Comparison of ENCODE assay signal across 8 mouse cellular contexts in genomic region chr2:6129555-6130355, GRCm38 (mm10). TPM values are rescaled to one million over a fixed set of nuclear protein-coding genes. Genes with fewer than 3 reads are reported as not detected.
DNase-seq lines count a peak whose midpoint lies in the region; ATAC-seq and TF ChIP-seq lines count a peak whose summit lies in the region.

Gene Proser2 (minus strand): TSS chr2:6130211.

- no peak for TF ChIP-seq CTCF in stomach, postnatal 0 days (IDR thresholded peaks at IDR 0.05; ENCODE audit: low read depth)

- no peak within 1 kb of the TSS for H3K27ac ChIP-seq in forebrain, embryonic 11.5 days (ENCODE audit: low read depth, low read length)
- H3K27ac ChIP-seq in heart, embryonic 16.5 days (ENCODE audit: low read length), result peak within 1 kb of the TSS; percentile 71
- H3K27ac ChIP-seq in liver, embryonic 12.5 days, result no peak within 1 kb of the TSS
- H3K27ac ChIP-seq in stomach, postnatal 0 days (replicated peaks), result peak within 1 kb of the TSS; percentile 82

- H3K9ac ChIP-seq in forebrain, embryonic 11.5 days (ENCODE audit: low read length), result peak within 1 kb of the TSS; percentile 66
- peak within 1 kb of the TSS; percentile 81 for H3K9ac ChIP-seq in heart, embryonic 16.5 days (ENCODE audit: low read length)
- peak within 1 kb of the TSS; percentile 62 for H3K9ac ChIP-seq in liver, embryonic 12.5 days
- H3K9ac ChIP-seq in stomach, postnatal 0 days (ENCODE audit: low read length), result peak within 1 kb of the TSS; percentile 85

- peak; percentile 90 for ATAC-seq in forebrain, embryonic 11.5 days (replicated peaks; ENCODE audit: low FRiP score)
- peak; percentile 95 for ATAC-seq in heart, embryonic 16.5 days (replicated peaks; ENCODE audit: extremely low read depth, insufficient read depth, low FRiP score)
- peak; percentile 84 for ATAC-seq in liver, embryonic 12.5 days
- peak; percentile 96 for ATAC-seq in stomach, postnatal 0 days (ENCODE audit: low FRiP score, low TSS enrichment)

- H3K36me3 ChIP-seq in forebrain, embryonic 11.5 days (ENCODE audit: control insufficient read depth, insufficient read depth, low read length), result no peaks in the 10 kb centered on the region
- no peaks in the 10 kb centered on the region for H3K36me3 ChIP-seq in heart, embryonic 16.5 days (ENCODE audit: control insufficient read depth, insufficient read depth)
- no peaks in the 10 kb centered on the region for H3K36me3 ChIP-seq in liver, embryonic 12.5 days
- H3K36me3 ChIP-seq in stomach, postnatal 0 days (ENCODE audit: control insufficient read depth, insufficient read depth, low read length), result no peaks in the 10 kb centered on the region

- no peaks in the 10 kb centered on the region; the same call in 1 of the 2 replicates for H3K4me1 ChIP-seq in forebrain, embryonic 11.5 days (replicated peaks; ENCODE audit: control insufficient read depth, insufficient read depth, low read length)
- peaks cover 3% of the 10 kb centered on the region for H3K4me1 ChIP-seq in heart, embryonic 16.5 days (ENCODE audit: control insufficient read depth, insufficient read depth, low read length)
- peaks cover 23% of the 10 kb centered on the region for H3K4me1 ChIP-seq in liver, embryonic 12.5 days
- no peaks in the 10 kb centered on the region for H3K4me1 ChIP-seq in stomach, postnatal 0 days (replicated peaks; ENCODE audit: control insufficient read depth, insufficient read depth)

- under 1% methylated on average over 78 of the region's 83 CpGs for WGBS in forebrain, embryonic 11.5 days
- under 1% methylated on average over 83 of the region's 83 CpGs for WGBS in heart, embryonic 16.5 days
- under 1% methylated on average over 83 of the region's 83 CpGs for WGBS in liver, embryonic 12.5 days (ENCODE audit: insufficient replicate concordance)
- WGBS in stomach, postnatal 0 days, result under 1% methylated on average over 83 of the region's 83 CpGs

- peak within 1 kb of the TSS; percentile 70 for H3K4me3 ChIP-seq in forebrain, embryonic 11.5 days (ENCODE audit: low read depth, low read length)
- peak within 1 kb of the TSS; percentile 85 for H3K4me3 ChIP-seq in heart, embryonic 16.5 days (ENCODE audit: low read length)
- H3K4me3 ChIP-seq in liver, embryonic 12.5 days, result peak within 1 kb of the TSS; percentile 63
- peak within 1 kb of the TSS; percentile 76 for H3K4me3 ChIP-seq in stomach, postnatal 0 days (ENCODE audit: low read depth, low read length)

- H3K9me3 ChIP-seq in forebrain, embryonic 11.5 days (ENCODE audit: control insufficient read depth, low read length), result no peaks in the 10 kb centered on the region
- H3K9me3 ChIP-seq in heart, embryonic 16.5 days (replicated peaks; ENCODE audit: control insufficient read depth, low read length), result no peaks in the 10 kb centered on the region
- no peaks in the 10 kb centered on the region for H3K9me3 ChIP-seq in liver, embryonic 12.5 days (replicated peaks)
- no peaks in the 10 kb centered on the region for H3K9me3 ChIP-seq in stomach, postnatal 0 days (ENCODE audit: control insufficient read depth, low read length)

- H3K27me3 ChIP-seq in forebrain, embryonic 11.5 days (ENCODE audit: control insufficient read depth, insufficient read depth, low read length), result peaks cover 19% of the 10 kb centered on the region
- no peaks in the 10 kb centered on the region for H3K27me3 ChIP-seq in heart, embryonic 16.5 days (ENCODE audit: control insufficient read depth, insufficient read depth, low read length)
- peaks cover 69% of the 10 kb centered on the region for H3K27me3 ChIP-seq in liver, embryonic 12.5 days (replicated peaks)
- H3K27me3 ChIP-seq in stomach, postnatal 0 days (ENCODE audit: control insufficient read depth, insufficient read depth, low read length), result no peaks in the 10 kb centered on the region

- peak within 1 kb of the TSS; percentile 93 for H3K4me2 ChIP-seq in forebrain, embryonic 11.5 days (ENCODE audit: low read depth, low read length, severe bottlenecking)
- H3K4me2 ChIP-seq in heart, embryonic 16.5 days (ENCODE audit: low read depth, low read length), result peak within 1 kb of the TSS; percentile 79
- H3K4me2 ChIP-seq in liver, embryonic 12.5 days, result peak within 1 kb of the TSS; percentile 82
- H3K4me2 ChIP-seq in stomach, postnatal 0 days (replicated peaks; ENCODE audit: low read depth), result peak within 1 kb of the TSS; percentile 75

- no peak for TF ChIP-seq EP300 in stomach, postnatal 0 days (optimal IDR thresholded peaks at IDR 0.05)

- DNase-seq in B cell, adult 2 months, result peak; percentile 3 to 9
- DNase-seq in c-Kit-positive CD71-negative TER-119-negative erythroid progenitor cells, embryonic 14.5 days (ENCODE audit: low read depth), result peak; percentile 47
- DNase-seq in forebrain, embryonic 11.5 days (ENCODE audit: low spot score), result peak; percentile 88
- peak; percentile 90 for DNase-seq in kidney, postnatal 10 days
- DNase-seq in neural tube, embryonic 10.5 days (ENCODE audit: extremely low spot score, low spot score), result peak; percentile 83
- peak; percentile 92 for DNase-seq in stomach, postnatal 0 days (ENCODE audit: low spot score)

RNA-seq across cellular contexts. Expression of gene Proser2, which starts in this region (rescaled TPM):
- polyA plus RNA-seq in forebrain, embryonic 11.5 days (2014; fragmentation: Nextera tagmentation; extraction: Ambion mirVana), result 2.8 and 3.8 TPM in 2 replicates
- 18.1 and 18.3 TPM in 2 replicates for polyA plus RNA-seq in heart, embryonic 16.5 days (2015; fragmentation: Nextera tagmentation; extraction: Ambion mirVana)
- polyA plus RNA-seq in liver, embryonic 12.5 days (2016; fragmentation: Nextera tagmentation; extraction: Ambion mirVana), result 7.0 and 8.1 TPM in 2 replicates
- 49.0 and 55.2 TPM in 2 replicates for polyA plus RNA-seq in stomach, postnatal 0 days (2015; fragmentation: Nextera tagmentation; extraction: Ambion mirVana)

Comparison
In these comparisons a context has a peak if more than half of its experiments do, and no peak if none do; other contexts are left out.
1. DNase-seq: peak in every context shown above with its lines; median percentile 92 in stomach, postnatal 0 days; 90 in kidney, postnatal 10 days; 88 in forebrain, embryonic 11.5 days; 83 in neural tube, embryonic 10.5 days; 47 in c-Kit-positive CD71-negative TER-119-negative erythroid progenitor cells, embryonic 14.5 days; 6 in B cell, adult 2 months.
2. H3K27ac ChIP-seq: peak in heart, embryonic 16.5 days (single experiment) and stomach, postnatal 0 days (single experiment); none in forebrain, embryonic 11.5 days (single experiment) and liver, embryonic 12.5 days (single experiment).
3. Peak in every context shown above with its lines, with median percentiles within 50 percentile points of each other: ATAC-seq, H3K4me2 ChIP-seq, H3K4me3 ChIP-seq and H3K9ac ChIP-seq.